Mouse (Mus musculus): ENCODE data around the gene 4930579F01Rik.

Gene 4930579F01Rik

DNA sequence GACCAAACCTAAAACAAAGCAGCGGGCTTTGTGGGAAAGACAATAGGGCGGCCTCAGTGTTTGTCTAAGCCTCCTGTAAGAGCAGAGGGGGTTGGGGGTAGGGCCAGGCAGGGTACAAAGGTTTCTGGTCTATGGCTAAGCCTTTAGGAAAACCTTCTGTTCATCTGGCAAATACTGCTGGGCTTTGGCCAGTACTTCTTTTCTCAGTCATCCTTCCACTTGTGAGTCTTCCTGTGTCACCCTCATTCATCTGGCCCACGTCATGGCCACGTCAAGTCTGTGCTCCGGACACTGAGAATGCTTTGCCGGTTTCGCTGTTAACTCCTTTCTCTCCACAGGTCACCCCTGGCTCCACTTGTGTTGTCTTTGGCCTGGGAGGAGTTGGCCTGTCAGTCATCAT is 32.2 kb upstream of the 4930579F01Rik start:
- no peak for DNase-seq (ENCODE audit: low read depth, low spot score)
- no peaks in the 10 kb centered on the region for H3K27me3 ChIP-seq (ENCODE audit: control insufficient read depth, insufficient read depth, low read length, poor library complexity, severe bottlenecking)
- H3K36me3 ChIP-seq (ENCODE audit: control insufficient read depth, insufficient read depth, low read length, poor library complexity, severe bottlenecking), result no peaks in the 10 kb centered on the region

DNA sequence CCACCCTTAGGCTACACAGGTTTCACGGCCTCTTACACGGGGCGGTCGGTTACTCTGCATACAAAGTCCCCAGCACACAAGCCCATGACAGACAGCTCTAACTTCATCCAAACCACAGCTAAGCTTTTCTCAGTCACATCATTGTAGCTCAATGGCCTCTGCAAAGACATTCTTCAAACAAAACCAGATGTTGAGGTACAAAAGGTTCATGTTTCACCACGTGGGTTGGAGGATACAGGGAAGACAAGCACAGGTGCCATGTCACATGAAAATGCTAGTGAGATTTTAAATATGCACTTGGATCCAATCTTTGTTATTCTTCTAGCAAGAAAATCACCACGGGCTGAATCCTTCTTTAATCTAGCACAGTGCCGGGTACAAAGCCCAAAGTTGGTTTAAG is 31.7 kb upstream of the 4930579F01Rik start:
- no peak for DNase-seq (ENCODE audit: low read depth, low spot score)
- H3K36me3 ChIP-seq (ENCODE audit: control insufficient read depth, insufficient read depth, low read length, poor library complexity, severe bottlenecking), result no peaks in the 10 kb centered on the region
- H3K27me3 ChIP-seq (ENCODE audit: control insufficient read depth, insufficient read depth, low read length, poor library complexity, severe bottlenecking), result no peaks in the 10 kb centered on the region

DNA sequence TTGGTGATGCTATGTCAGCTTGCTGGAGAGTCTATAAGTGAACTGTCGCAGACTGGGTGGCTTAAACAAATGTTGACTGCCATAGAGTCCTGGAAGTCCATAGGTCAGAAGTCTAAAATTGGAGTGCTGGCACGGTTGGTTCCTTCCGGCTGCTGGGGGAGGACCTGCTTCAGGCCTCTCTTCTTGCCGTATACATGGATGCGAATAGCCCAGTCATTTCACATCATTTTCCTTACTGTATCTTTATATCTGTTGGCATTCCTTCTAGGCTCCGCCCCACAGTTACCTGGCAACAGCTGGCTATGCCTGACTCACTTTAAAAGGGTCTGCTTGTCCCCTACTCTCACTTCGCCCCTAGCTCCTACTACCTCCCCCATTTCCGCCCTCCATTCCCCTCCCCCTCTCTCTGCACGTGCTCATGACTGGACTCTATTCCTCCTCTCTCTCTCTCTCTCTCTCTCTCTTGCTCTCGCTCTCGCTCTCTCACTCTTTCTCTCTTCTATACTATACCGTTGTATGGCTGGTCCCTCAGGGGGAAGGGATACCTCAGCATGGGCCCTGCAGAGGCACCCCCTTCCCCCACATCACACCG is 30.8 kb upstream of the 4930579F01Rik start:
- H3K36me3 ChIP-seq (ENCODE audit: control insufficient read depth, insufficient read depth, low read length, poor library complexity, severe bottlenecking), result no peaks in the 10 kb centered on the region

DNA sequence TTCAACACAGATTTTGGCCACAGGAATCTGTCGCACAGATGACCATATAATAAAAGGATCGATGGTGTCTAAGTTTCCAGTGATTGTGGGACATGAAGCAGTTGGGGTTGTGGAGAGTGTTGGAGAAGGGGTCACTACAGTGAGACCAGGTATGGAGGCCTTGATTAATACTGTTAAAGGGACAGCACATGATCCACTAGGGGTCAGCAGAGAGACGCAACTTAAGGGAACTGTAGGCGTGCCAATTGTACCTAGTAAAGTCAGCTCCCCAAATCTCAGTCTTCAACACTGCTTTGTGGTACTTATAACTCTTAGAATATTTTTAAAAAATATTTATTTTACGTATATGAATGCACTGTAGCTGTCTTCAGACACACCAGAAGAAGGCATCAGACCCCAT is 29.3 kb upstream of the 4930579F01Rik start:
- no peaks in the 10 kb centered on the region for H3K27me3 ChIP-seq (ENCODE audit: control insufficient read depth, insufficient read depth, low read length, poor library complexity, severe bottlenecking)
- peak; percentile 75 for DNase-seq (ENCODE audit: low read depth, low spot score)
- H3K36me3 ChIP-seq (ENCODE audit: control insufficient read depth, insufficient read depth, low read length, poor library complexity, severe bottlenecking), result no peaks in the 10 kb centered on the region

More for the DNA sequence above, 30.8 kb upstream of the 4930579F01Rik start:
- no peak for DNase-seq (ENCODE audit: low read depth, low spot score)
- H3K27me3 ChIP-seq (ENCODE audit: control insufficient read depth, insufficient read depth, low read length, poor library complexity, severe bottlenecking), result no peaks in the 10 kb centered on the region

DNA sequence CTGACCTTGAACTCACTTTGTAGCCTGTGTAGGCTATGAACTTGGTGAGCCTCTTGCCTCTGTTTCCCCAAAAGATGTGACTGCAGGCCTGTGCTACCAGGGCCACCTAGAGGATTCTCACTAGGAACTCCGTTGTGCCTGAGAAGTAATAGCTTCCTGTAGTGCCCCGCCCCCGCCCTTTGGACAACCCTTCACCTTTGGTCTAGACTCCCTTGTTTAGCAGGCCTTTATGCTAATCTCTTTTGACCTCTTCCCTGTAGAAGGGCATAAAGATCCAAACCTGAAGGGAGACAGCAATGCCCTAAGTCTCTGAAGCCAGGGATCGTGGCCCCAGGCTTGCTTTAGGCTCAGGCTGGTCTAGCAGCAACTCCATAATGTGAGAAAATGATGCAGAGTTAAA is 28.9 kb upstream of the 4930579F01Rik start:
- H3K27me3 ChIP-seq (ENCODE audit: control insufficient read depth, insufficient read depth, low read length, poor library complexity, severe bottlenecking), result no peaks in the 10 kb centered on the region
- DNase-seq (ENCODE audit: low read depth, low spot score), result no peak
- H3K36me3 ChIP-seq (ENCODE audit: control insufficient read depth, insufficient read depth, low read length, poor library complexity, severe bottlenecking), result no peaks in the 10 kb centered on the region

DNA sequence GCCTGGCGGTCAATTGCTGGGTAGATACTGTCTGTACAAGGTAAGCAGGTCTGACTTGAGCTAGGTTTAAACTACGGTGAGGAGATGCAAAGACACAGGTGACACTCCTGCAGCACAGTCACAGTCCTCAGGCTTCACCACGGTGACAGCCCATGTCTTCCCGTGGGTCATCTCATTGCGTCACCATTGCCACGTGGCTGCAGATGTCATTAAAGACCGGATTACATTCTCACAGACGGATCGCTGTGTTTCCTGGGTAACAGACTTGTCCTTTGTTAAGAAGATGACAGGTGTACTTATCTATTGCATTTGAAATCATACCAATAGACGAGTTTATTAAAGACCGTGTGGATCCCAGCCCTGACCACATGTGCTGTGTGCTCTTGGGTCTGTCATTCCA is 27.5 kb upstream of the 4930579F01Rik start:
- Histone ChIP-seq H3K36me3 (ENCODE audit: control insufficient read depth, insufficient read depth, low read length, poor library complexity, severe bottlenecking) (no peaks in the 10 kb centered on the region), H3K27me3 (ENCODE audit: control insufficient read depth, insufficient read depth, low read length, poor library complexity, severe bottlenecking) (no peaks in the 10 kb centered on the region)
- no peak for DNase-seq (ENCODE audit: low read depth, low spot score)

DNA sequence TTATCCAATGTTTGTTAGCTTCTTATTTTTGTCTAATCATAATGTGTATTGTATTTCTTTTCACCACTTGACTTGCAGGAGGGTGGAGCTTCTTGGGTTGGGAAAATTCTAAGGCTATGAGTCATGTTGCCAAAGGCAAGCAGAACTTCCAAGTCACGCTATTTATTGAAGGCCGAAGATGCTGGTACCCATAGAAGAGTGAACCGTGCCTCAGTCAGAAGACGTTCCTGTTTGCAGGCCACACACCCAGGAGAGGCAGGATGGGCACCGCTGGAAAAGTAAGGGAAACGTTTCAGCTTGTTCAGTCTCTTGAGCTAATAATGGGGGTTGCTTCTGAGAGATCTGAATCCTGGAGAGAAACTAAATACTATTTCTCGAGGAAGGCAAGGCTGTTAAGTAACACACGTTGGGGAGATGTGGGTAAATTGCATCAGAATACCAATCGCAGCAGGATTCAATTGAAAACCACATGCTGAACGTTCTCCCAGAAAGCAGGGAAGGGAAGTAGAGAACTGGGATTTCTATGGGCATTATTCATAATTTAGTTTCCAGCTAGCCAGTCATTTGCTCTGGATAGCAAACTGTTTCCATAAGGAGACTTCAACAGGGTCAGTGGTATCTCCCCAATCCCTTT is 24.1 kb upstream of the 4930579F01Rik start, which contains the start of gene Adh7:
TSS of gene Adh7 (plus strand) at position 130 of the 634 bp plus-strand sequence.
- H3K36me3 ChIP-seq (ENCODE audit: control insufficient read depth, insufficient read depth, low read length, poor library complexity, severe bottlenecking), result no peaks in the 10 kb centered on the region
- DNase-seq (ENCODE audit: low read depth, low spot score), result no peak
- no peaks in the 10 kb centered on the region for H3K27me3 ChIP-seq (ENCODE audit: control insufficient read depth, insufficient read depth, low read length, poor library complexity, severe bottlenecking)

DNA sequence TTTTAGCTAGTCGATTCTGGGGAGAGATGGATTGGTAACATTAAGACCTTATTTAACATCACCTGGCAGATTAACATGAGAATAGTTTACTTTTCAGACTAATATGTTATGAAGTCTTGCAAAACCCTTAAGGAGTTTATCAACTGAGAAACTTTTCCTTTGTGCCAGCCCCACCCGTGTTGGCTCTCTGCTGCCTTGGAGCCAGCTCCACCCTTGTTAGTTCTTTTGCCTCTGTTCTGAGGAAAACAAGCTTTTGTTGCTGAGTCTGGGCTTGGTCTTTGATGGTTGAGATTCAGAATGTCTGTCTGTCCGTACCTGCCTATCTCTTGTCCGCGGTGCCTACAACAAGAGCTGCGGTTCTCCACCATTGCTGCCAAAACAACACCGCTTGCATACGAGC is 22.5 kb upstream of the 4930579F01Rik start:
- DNase-seq (ENCODE audit: low read depth, low spot score), result no peak
- Histone ChIP-seq H3K27me3 (ENCODE audit: control insufficient read depth, insufficient read depth, low read length, poor library complexity, severe bottlenecking) (no peaks in the 10 kb centered on the region), H3K36me3 (ENCODE audit: control insufficient read depth, insufficient read depth, low read length, poor library complexity, severe bottlenecking) (no peaks in the 10 kb centered on the region)

DNA sequence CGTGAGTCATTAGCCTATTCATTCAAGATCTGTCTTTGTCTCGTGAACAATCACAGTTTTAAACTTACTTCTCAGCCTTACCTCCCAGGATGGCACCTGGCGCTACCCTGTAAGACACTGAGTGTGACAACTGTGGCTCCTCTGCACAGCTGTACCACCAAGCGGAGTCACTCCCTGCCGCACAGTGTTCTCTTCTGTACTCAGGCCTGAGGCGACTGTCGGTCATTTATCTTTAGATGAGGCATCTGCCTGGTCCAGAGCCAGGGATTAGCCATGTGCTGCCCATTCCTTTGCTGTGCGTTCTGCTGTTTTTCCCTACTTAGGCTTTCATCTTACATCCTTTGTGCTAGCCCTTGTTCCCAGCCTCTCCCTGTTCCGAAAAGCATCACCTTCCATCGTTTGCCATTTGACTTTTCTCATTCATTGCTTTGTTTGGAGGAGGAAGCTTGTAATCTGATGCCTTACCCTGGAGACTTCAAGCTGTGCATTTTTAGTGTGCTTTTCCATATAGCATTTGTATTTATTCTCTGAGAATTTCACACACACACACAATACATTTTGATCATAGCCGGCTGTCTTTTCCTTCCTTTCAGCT is 21.9 kb upstream of the 4930579F01Rik start:
- no peaks in the 10 kb centered on the region for H3K36me3 ChIP-seq (ENCODE audit: control insufficient read depth, insufficient read depth, low read length, poor library complexity, severe bottlenecking)
- DNase-seq (ENCODE audit: low read depth, low spot score), result no peak
- no peaks in the 10 kb centered on the region for H3K27me3 ChIP-seq (ENCODE audit: control insufficient read depth, insufficient read depth, low read length, poor library complexity, severe bottlenecking)

DNA sequence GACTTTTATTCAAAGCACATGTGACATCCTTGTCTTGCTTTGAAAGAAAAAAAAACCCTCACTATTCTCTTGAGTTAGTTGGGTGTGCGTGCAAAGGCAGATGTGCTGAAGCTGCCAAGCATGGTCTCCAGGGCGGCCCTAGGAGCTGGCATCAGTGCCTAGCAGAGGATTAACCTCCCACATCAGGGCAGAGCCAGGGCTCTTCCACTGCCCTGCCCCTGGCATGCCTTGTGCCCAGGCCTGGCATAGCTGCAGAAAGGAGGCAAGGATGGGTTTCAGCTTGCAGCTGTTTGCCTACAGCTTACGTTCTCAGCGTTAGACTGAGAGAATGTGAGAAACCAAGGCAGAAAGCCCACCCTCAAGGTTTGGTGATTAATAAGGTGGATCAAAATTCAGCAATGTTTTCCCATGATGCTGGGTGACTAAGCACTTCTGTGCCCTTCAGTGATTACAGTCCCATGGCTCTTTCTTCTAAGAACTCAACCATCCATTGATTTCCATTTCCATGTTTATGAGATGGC is 18.9 kb upstream of the 4930579F01Rik start:
- no peaks in the 10 kb centered on the region for H3K36me3 ChIP-seq (ENCODE audit: control insufficient read depth, insufficient read depth, low read length, poor library complexity, severe bottlenecking)
- no peak for DNase-seq (ENCODE audit: low read depth, low spot score)
- H3K27me3 ChIP-seq (ENCODE audit: control insufficient read depth, insufficient read depth, low read length, poor library complexity, severe bottlenecking), result no peaks in the 10 kb centered on the region

DNA sequence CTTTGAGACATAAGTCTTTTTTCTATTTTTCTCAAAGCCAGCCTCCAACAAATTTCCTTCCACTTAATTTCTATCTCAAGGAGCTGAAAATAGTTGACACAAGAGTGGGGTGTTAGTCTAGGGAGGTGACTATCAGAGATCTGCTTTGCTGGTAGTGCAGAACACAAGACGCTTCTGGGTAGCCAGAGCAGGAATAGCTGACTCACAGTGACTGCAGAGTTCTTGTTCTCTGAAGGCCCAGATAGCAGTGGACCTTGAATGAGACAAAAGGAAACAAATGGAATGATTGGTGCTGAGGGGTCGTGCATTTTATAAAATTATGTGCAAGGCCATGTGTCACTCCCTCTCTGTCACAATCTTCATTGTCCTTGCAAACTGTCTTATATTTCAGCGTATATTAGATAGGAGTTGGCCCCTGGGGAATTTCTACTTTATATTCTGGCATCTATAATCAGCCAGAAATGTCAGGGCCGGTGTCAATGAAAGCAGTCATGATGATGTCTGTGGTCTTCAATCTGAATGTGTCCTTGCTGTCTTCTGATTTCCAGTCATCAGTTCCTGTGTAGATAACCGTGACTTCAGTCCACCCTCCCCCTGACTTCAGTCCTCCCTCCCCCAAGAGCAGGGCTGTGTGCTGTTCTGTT is 16.9 kb upstream of the 4930579F01Rik start:
- no peak for DNase-seq (ENCODE audit: low read depth, low spot score)
- Histone ChIP-seq H3K36me3 (ENCODE audit: control insufficient read depth, insufficient read depth, low read length, poor library complexity, severe bottlenecking) (no peaks in the 10 kb centered on the region), H3K27me3 (ENCODE audit: control insufficient read depth, insufficient read depth, low read length, poor library complexity, severe bottlenecking) (no peaks in the 10 kb centered on the region)

DNA sequence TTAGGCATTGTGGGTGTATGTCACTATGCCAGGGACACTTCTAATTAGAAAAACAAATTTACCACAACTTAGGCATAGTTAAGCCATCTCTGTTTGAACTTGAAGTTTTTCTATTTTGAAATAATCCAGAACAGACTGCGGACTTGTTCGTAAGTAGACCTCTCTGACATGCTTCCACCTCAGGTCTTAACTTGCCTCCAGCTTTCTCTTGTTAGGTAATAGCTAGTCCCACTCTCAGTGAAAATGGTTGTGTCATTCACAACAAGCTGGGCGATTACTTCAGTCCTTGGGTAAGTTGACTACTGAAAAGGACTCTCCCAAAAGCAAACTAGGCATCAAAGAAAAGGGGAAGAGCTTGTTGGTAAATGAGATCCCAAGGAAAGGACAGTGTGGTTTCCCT is 15.2 kb upstream of the 4930579F01Rik start:
- no peaks in the 10 kb centered on the region for H3K36me3 ChIP-seq (ENCODE audit: control insufficient read depth, insufficient read depth, low read length, poor library complexity, severe bottlenecking)
- no peak for DNase-seq (ENCODE audit: low read depth, low spot score)
- H3K27me3 ChIP-seq (ENCODE audit: control insufficient read depth, insufficient read depth, low read length, poor library complexity, severe bottlenecking), result no peaks in the 10 kb centered on the region

DNA sequence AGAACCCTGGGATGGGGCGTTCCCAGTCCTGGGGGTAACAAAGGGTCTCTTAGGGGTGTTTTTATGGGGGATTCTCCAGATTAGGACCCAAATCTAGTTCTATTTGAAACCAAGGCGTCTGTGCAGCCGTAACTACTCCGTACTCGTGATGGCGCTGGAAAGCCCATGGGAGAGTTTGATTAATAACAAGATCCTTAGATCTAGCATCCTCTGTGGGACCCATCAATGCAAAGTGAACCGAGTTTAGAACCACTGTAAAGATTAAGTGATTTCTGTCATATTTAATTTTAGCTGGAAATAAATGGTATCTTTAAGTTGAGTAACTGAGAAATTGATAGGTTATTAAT is 5.1 kb upstream of the 4930579F01Rik start:
- Histone ChIP-seq H3K27me3 (ENCODE audit: control insufficient read depth, insufficient read depth, low read length, poor library complexity, severe bottlenecking) (no peaks in the 10 kb centered on the region), H3K36me3 (ENCODE audit: control insufficient read depth, insufficient read depth, low read length, poor library complexity, severe bottlenecking) (no peaks in the 10 kb centered on the region)
- DNase-seq (ENCODE audit: low read depth, low spot score), result no peak

DNA sequence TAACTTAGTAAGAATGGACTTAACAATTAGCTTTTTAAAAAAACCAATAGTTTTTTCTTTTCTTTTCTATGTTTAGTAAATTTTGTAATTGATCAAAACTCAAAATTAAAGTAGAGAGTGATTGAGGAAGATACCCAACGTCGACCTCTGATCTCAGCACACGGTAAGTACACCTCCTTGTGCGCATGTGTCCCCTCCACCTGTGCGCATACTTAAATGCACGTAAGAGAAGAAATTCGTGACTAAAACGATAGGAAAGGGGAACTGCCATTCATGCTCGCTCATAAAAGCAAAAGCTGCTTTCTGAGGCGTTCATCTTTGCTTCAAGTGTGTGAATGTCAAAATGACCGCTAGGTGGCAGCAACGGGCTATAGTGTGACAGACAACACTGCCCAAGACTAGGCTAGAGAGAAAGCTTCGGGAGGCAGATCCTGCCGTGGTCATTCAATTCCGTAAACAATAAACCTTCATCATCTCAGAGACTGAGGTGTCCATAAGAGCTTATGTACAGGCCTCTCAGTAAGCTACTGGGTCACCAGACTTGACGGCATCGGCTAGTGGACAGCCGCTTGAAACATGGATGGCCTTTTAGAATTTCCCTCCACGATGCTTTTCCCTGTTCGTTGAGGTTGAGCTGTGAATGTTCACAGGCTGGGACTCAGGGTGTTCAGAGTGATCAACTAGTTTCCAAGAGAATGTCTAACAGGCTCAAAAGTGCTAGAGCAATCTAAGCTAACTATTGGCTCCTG is 4.5 kb upstream of the 4930579F01Rik start:
- no peaks in the 10 kb centered on the region for H3K36me3 ChIP-seq (ENCODE audit: control insufficient read depth, insufficient read depth, low read length, poor library complexity, severe bottlenecking)
- DNase-seq (ENCODE audit: low read depth, low spot score), result peak; percentile 85
- H3K27me3 ChIP-seq (ENCODE audit: control insufficient read depth, insufficient read depth, low read length, poor library complexity, severe bottlenecking), result no peaks in the 10 kb centered on the region

Measured in splenic B cell, adult 2 months (primary cell).